Mouse (Mus musculus) intestine, embryonic 15.5 days (tissue): Measurements from ENCODE around the gene Olfr3. TPM values are rescaled to one million over a fixed set of nuclear protein-coding genes. Genes with fewer than 3 reads are reported as not detected.

Source experiments
- ATAC-seq: fragments of 200-750 bp; cut with Nextera tagmentation; 2 replicates; pipeline ENCODE4 v1.8.0; 2017; ENCODE audit warnings: moderate TSS enrichment, moderate library complexity
- H3K27ac ChIP-seq: fragments of 300-500 bp; sonication (generic); 2 replicates; pipeline ENCODE4 v1.5.1; 2015; ENCODE audit warnings: mild to moderate bottlenecking, inconsistent platforms
- H3K27me3 ChIP-seq: fragments of 300-500 bp; sonication (generic); replicated peaks from 2 replicates; pipeline ENCODE4 v1.6.1; 2015; ENCODE audit warnings: inconsistent platforms
- H3K36me3 ChIP-seq: fragments of 300-500 bp; sonication (generic); 2 replicates; pipeline ENCODE4 v1.6.1; 2015; ENCODE audit warnings: inconsistent platforms
- H3K4me1 ChIP-seq: fragments of 300-500 bp; sonication (generic); replicated peaks from 2 replicates; pipeline ENCODE4 v1.6.1; 2015; ENCODE audit warnings: inconsistent platforms
- H3K4me2 ChIP-seq: fragments of 300-500 bp; sonication (generic); replicated peaks from 2 replicates; pipeline ENCODE4 v1.6.1; 2015; ENCODE audit warnings: mild to moderate bottlenecking, inconsistent platforms
- H3K4me3 ChIP-seq: fragments of 300-500 bp; sonication (generic); replicated peaks from 2 replicates; pipeline ENCODE4 v1.5.1; 2015; ENCODE audit warnings: inconsistent platforms
- H3K9ac ChIP-seq: fragments of 300-500 bp; sonication (generic); 2 replicates; pipeline ENCODE4 v1.6.1; 2015; ENCODE audit warnings: inconsistent platforms
- H3K9me3 ChIP-seq: fragments of 300-500 bp; sonication (generic); 2 replicates; pipeline ENCODE4 v1.6.1; 2016; ENCODE audit warnings: inconsistent platforms
- WGBS: fragments of 180-500 bp; shearing (Covaris S2); methylation state at CpG from one replicate; pipeline ENCODE4 v1.1.7; 2015; 5-methylcytosine and 5-hydroxymethylcytosine counted together
- polyA plus RNA-seq: library from polyadenylated mRNA; unstranded; fragments of >200 nt; fragmentation: Nextera tagmentation; extraction: Ambion mirVana; gene quantifications from 2 replicates; pipeline ENCODE4 v1.2.1, GENCODE M21; 2015

Gene Olfr3
- not detected in 2 replicates for polyA plus RNA-seq

DNA sequence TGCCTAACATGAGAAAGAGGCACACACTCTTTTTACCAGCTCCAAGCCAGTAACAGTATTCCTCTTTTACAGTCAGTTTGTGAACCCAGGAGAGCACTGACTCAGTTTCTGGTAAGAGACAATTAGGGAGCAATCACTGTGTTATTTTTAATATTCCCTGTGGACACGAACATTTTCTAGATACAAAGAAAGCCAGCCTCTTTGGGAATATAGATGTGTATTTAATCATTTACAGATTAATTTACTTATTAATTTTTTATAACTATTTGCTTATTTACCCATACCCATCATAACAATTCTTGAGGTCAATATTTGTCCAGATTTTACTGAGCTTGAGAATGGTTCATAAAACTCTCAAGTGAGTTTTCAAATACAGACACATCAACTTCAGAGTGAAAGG, at the start of gene Olfr3:
Gene Olfr3 (minus strand): TSS at position 101 of the 400 bp plus-strand sequence.
- Histone ChIP-seq H3K9ac (no peak within 1 kb of the TSS), H3K4me2 (no peak within 1 kb of the TSS), H3K36me3 (no peaks in the 10 kb centered on the region), H3K4me3 (no peak within 1 kb of the TSS), H3K27ac (no peak within 1 kb of the TSS), H3K9me3 (no peaks in the 10 kb centered on the region), H3K27me3 (no peaks in the 10 kb centered on the region), H3K4me1 (no peaks in the 10 kb centered on the region)
- WGBS = 75% methylated on average over 1 of the region's 1 CpGs
- ATAC-seq = no peak

DNA sequence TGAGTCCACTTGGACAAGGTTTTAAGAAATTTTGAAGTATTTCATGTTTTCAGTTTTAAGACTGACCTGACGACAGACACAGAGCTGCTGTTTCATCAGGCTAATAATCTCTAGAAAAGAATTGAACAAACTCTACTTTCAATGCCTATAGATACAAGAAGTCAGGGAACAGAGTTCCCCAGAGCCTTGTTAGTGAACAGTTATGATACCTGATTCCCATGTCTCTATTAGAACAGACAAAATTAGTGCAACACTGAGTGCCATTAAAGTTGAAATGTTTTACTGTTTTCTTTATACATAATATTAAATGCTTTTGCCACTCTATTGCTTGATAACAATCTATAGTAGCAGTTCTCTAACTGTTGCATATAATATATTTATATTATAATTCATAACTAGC, 45.7 kb upstream of the Olfr3 start, which contains the start of gene Olfr351:
Gene Olfr351 (minus strand): TSS at position 101 of the 400 bp plus-strand sequence.
- H3K4me3 ChIP-seq = no peak within 1 kb of the TSS
- no peaks in the 10 kb centered on the region for H3K9me3 ChIP-seq
- H3K4me1 ChIP-seq = no peaks in the 10 kb centered on the region
- H3K36me3 ChIP-seq = no peaks in the 10 kb centered on the region
- 73% methylated on average over 1 of the region's 1 CpGs for WGBS
- H3K27me3 ChIP-seq = no peaks in the 10 kb centered on the region
- H3K27ac ChIP-seq = no peak within 1 kb of the TSS
- H3K4me2 ChIP-seq = no peak within 1 kb of the TSS
- no peak within 1 kb of the TSS for H3K9ac ChIP-seq
- ATAC-seq = no peak

DNA sequence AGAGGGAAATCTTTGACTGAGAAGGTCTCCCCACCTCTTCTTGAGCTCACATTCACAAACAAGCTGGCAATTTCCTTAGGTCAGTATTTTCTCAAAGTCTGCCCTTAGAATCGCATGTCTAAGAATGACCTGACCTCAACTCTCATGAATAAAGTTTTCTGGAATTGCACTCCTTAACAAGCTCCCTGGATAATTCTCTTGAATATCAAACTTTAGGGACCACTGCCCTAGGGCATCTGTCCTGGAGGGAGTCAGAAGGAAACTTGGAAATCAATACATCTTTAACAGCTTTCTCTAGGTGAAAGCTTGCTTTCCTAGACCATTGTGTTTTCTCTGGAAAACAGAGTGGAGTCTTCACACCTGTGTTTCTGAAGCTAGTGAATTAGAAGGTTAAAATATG, 29.2 kb upstream of the Olfr3 start, which contains the start of gene Olfr350:
Gene Olfr350 (plus strand): TSS at position 301 of the 400 bp plus-strand sequence.
- 89% methylated on average over 1 of the region's 1 CpGs for WGBS
- H3K9me3 ChIP-seq = no peaks in the 10 kb centered on the region
- H3K9ac ChIP-seq = no peak within 1 kb of the TSS
- no peak within 1 kb of the TSS for H3K27ac ChIP-seq
- H3K36me3 ChIP-seq = no peaks in the 10 kb centered on the region
- H3K4me2 ChIP-seq = no peak within 1 kb of the TSS
- no peaks in the 10 kb centered on the region for H3K27me3 ChIP-seq
- H3K4me3 ChIP-seq = no peak within 1 kb of the TSS
- no peak for ATAC-seq
- H3K4me1 ChIP-seq = no peaks in the 10 kb centered on the region

DNA sequence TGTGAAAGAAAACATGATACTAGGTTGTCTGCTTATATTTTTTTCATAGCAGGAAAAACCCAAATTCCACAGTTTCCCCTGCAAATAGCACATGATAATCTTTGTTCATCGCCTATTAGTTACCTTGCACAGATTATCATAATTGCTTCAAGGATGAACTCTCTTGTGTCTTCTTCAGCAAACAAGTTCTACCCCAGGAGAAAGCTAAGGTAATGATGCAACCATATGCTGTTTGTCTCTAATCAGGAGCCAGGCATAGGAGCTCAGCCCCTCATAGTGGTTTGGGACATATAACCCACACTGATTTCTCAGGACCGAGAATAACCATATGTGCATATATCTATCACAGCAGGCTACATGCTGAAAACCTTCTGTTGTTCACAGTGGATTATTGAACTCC, 26.6 kb downstream of the Olfr3 start, which contains the start of gene Olfr50:
Gene Olfr50 (plus strand): TSS at position 301 of the 400 bp plus-strand sequence.
- Histone ChIP-seq H3K36me3 (no peaks in the 10 kb centered on the region), H3K9me3 (no peaks in the 10 kb centered on the region), H3K27ac (no peak within 1 kb of the TSS), H3K9ac (no peak within 1 kb of the TSS), H3K4me1 (no peaks in the 10 kb centered on the region), H3K27me3 (no peaks in the 10 kb centered on the region), H3K4me2 (no peak within 1 kb of the TSS), H3K4me3 (no peak within 1 kb of the TSS)
- no peak for ATAC-seq
- WGBS = 71% methylated on average over 2 of the region's 2 CpGs

DNA sequence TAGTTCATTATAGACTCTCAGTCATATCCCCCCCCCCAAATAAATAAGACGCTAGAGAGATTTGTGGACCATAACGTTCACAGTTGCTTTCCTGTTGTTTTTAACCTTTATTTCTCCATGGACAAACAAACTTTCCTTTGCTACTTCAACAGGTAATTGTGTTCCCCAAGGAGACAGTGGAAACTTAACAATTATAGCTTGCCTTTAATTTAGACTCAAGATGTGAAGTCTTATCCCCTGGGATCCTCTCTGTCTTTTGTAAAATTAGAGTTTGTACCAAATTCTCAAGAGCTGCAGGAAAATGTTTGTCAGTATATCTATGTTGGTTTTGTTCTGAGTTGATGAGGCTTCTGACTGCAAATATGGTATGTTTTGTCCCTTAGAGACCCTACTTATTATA, 32.9 kb downstream of the Olfr3 start, which contains the start of gene Olfr348:
Gene Olfr348 (plus strand): TSS at position 301 of the 400 bp plus-strand sequence.
- Histone ChIP-seq H3K36me3 (no peaks in the 10 kb centered on the region), H3K27ac (no peak within 1 kb of the TSS), H3K9ac (no peak within 1 kb of the TSS), H3K4me2 (no peak within 1 kb of the TSS), H3K27me3 (no peaks in the 10 kb centered on the region), H3K9me3 (no peaks in the 10 kb centered on the region), H3K4me1 (no peaks in the 10 kb centered on the region), H3K4me3 (no peak within 1 kb of the TSS)
- no peak for ATAC-seq
- 73% methylated on average over 2 of the region's 2 CpGs for WGBS

Other genes with a start within 250 kb of the Olfr3 start
- gene Olfr345, start 177.0 kb downstream of the Olfr3 start, polyA plus RNA-seq = not detected in 2 replicates
- not detected in 2 replicates for gene Olfr346, start 131.2 kb downstream of the Olfr3 start, polyA plus RNA-seq
- not detected in 2 replicates for gene Olfr347, start 85.1 kb downstream of the Olfr3 start, polyA plus RNA-seq
- not detected in 2 replicates for gene Olfr348, start 32.8 kb downstream of the Olfr3 start, polyA plus RNA-seq
- gene Olfr50, start 26.5 kb downstream of the Olfr3 start, polyA plus RNA-seq = not detected in 2 replicates
- not detected in 2 replicates for gene Olfr350, start 29.3 kb upstream of the Olfr3 start, polyA plus RNA-seq
- not detected in 2 replicates for gene Olfr351, start 45.6 kb upstream of the Olfr3 start, polyA plus RNA-seq
- gene Olfr352, start 51.4 kb upstream of the Olfr3 start, polyA plus RNA-seq = not detected in 2 replicates
- not detected in 2 replicates for gene Olfr353, start 75.9 kb upstream of the Olfr3 start, polyA plus RNA-seq
- gene Olfr354, start 88.6 kb upstream of the Olfr3 start, polyA plus RNA-seq = not detected in 2 replicates
- gene Olfr355, start 111.9 kb upstream of the Olfr3 start, polyA plus RNA-seq = not detected in 2 replicates
- gene Olfr356, start 120.1 kb upstream of the Olfr3 start, polyA plus RNA-seq = not detected in 2 replicates
- not detected in 2 replicates for gene Olfr357, start 176.8 kb upstream of the Olfr3 start, polyA plus RNA-seq
- not detected in 2 replicates for gene Olfr358, start 192.3 kb upstream of the Olfr3 start, polyA plus RNA-seq
- not detected in 2 replicates for gene Olfr360, start 248.7 kb upstream of the Olfr3 start, polyA plus RNA-seq